Mouse (Mus musculus): ENCODE measurements at regions not wholly inside any gene's neighbourhood (a gene's known extent, or its start where the extent isn't known, plus 50 kb on each side); places are given as distances from the start of the nearest gene placed in this dataset.

- TF ChIP-seq CTCF (IDR thresholded peaks at IDR 0.05; ENCODE audit: low read depth, low read length) = no peak
- TF ChIP-seq POLR2A (IDR thresholded peaks at IDR 0.05; ENCODE audit: extremely low read depth, insufficient read depth, low read length) = no peak
These were observed 221.4 kb downstream of the Enc1 start for GRCm38 (mm10) chr13:97462110-97462883.

Measured in liver, adult 2 months (tissue).